In genomic region chr11:104278222-104278621, GRCm38 (mm10) we compare ENCODE assay signal across 8 mouse cellular contexts. TPM values are rescaled to one million over a fixed set of nuclear protein-coding genes. Genes with fewer than 3 reads are reported as not detected.
A peak's percentile ranks its signal among the peaks of the same experiment; 100 is the strongest.
DNase-seq lines count a peak whose midpoint lies in the region; ATAC-seq and TF ChIP-seq lines count a peak whose summit lies in the region.

No protein-coding gene starts in this region.

- H3K36me3 ChIP-seq in forebrain, postnatal 0 days (ENCODE audit: insufficient read depth), result peaks cover 26% of the 10 kb centered on the region
- no peaks in the 10 kb centered on the region for H3K36me3 ChIP-seq in intestine, embryonic 14.5 days (ENCODE audit: control insufficient read depth, insufficient read depth, low read length)
- no peaks in the 10 kb centered on the region for H3K36me3 ChIP-seq in liver, embryonic 11.5 days (ENCODE audit: control insufficient read depth, insufficient read depth, low read length)

- H3K4me1 ChIP-seq in forebrain, postnatal 0 days (ENCODE audit: insufficient read depth), result no peaks in the 10 kb centered on the region
- H3K4me1 ChIP-seq in intestine, embryonic 14.5 days (replicated peaks; ENCODE audit: control insufficient read depth, insufficient read depth, low read length), result no peaks in the 10 kb centered on the region
- no peaks in the 10 kb centered on the region for H3K4me1 ChIP-seq in liver, embryonic 11.5 days (replicated peaks; ENCODE audit: control insufficient read depth, insufficient read depth, low read length)

- peak; percentile 65 for TF ChIP-seq CTCF in forebrain, postnatal 0 days (IDR thresholded peaks at IDR 0.05; ENCODE audit: low read depth)

- ATAC-seq in forebrain, postnatal 0 days, result peak; percentile 48; the same call in 1 of the 2 replicates
- ATAC-seq in intestine, embryonic 14.5 days (replicated peaks; ENCODE audit: low FRiP score, low TSS enrichment, low read depth), result no peak
- peak; percentile 54; the same call in 1 of the 2 replicates for ATAC-seq in liver, embryonic 11.5 days (replicated peaks; ENCODE audit: low FRiP score)

- no peaks in the 10 kb centered on the region for H3K9me3 ChIP-seq in forebrain, postnatal 0 days (ENCODE audit: low read length)
- no peaks in the 10 kb centered on the region for H3K9me3 ChIP-seq in intestine, embryonic 14.5 days (ENCODE audit: control insufficient read depth, low read length)
- H3K9me3 ChIP-seq in liver, embryonic 11.5 days (ENCODE audit: control insufficient read depth, low read length), result no peaks in the 10 kb centered on the region

- H3K9ac ChIP-seq in forebrain, postnatal 0 days, result no peak overlapping the region
- no peak overlapping the region for H3K9ac ChIP-seq in intestine, embryonic 14.5 days (ENCODE audit: low read length)
- H3K9ac ChIP-seq in liver, embryonic 11.5 days (ENCODE audit: low read depth, low read length), result no peak overlapping the region

- H3K27me3 ChIP-seq in forebrain, postnatal 0 days (ENCODE audit: insufficient read depth, low read length), result no peaks in the 10 kb centered on the region
- no peaks in the 10 kb centered on the region for H3K27me3 ChIP-seq in intestine, embryonic 14.5 days (replicated peaks; ENCODE audit: control insufficient read depth, insufficient read depth, low read length)
- H3K27me3 ChIP-seq in liver, embryonic 11.5 days (replicated peaks; ENCODE audit: control insufficient read depth, insufficient read depth, low read length), result no peaks in the 10 kb centered on the region

- 5% methylated on average over 20 of the region's 20 CpGs for WGBS in forebrain, postnatal 0 days
- 5% methylated on average over 20 of the region's 20 CpGs for WGBS in intestine, embryonic 14.5 days
- 3% methylated on average over 20 of the region's 20 CpGs for WGBS in liver, embryonic 11.5 days

- no peak overlapping the region for H3K4me2 ChIP-seq in forebrain, postnatal 0 days (ENCODE audit: low read depth)
- H3K4me2 ChIP-seq in intestine, embryonic 14.5 days (ENCODE audit: low read length), result peak overlapping the region; percentile 14; the same call in 1 of the 2 replicates
- H3K4me2 ChIP-seq in liver, embryonic 11.5 days, result peak overlapping the region; percentile 44

- DNase-seq in urinary bladder, postnatal 14 days (ENCODE audit: low spot score), result peak; percentile 65
- DNase-seq in urinary bladder, adult 2 months (ENCODE audit: low spot score), result no peak
- peak; percentile 76 for DNase-seq in cerebellum, adult 11 months
- peak; percentile 42 for DNase-seq in forebrain, postnatal 0 days
- DNase-seq in intestine, embryonic 14.5 days (ENCODE audit: low spot score), result peak; percentile 70
- DNase-seq in liver, embryonic 11.5 days (ENCODE audit: low spot score), result peak; percentile 63
- peak; percentile 77 for DNase-seq in retina, embryonic 14.5 days (ENCODE audit: low spot score)
- DNase-seq in MN1 (ENCODE audit: low spot score), result no peak

- H3K4me3 ChIP-seq in forebrain, postnatal 0 days (ENCODE audit: low read depth, low read length), result no peak overlapping the region
- H3K4me3 ChIP-seq in intestine, embryonic 14.5 days (ENCODE audit: low read depth, low read length), result no peak overlapping the region
- 0 out of 2 replicates have a peak overlapping the region, but pooled peaks have one; percentile 13 for H3K4me3 ChIP-seq in liver, embryonic 11.5 days (ENCODE audit: low read depth, low read length)

- no peak overlapping the region for H3K27ac ChIP-seq in forebrain, postnatal 0 days (ENCODE audit: low read depth, low read length)
- H3K27ac ChIP-seq in intestine, embryonic 14.5 days (ENCODE audit: low read depth), result no peak overlapping the region
- H3K27ac ChIP-seq in liver, embryonic 11.5 days (ENCODE audit: low read depth, low read length), result no peak overlapping the region

RNA-seq across cellular contexts. Expression of gene Mapt, which starts 47.0 kb away (rescaled TPM):
- 1.5 and 2.7 TPM in 2 replicates for polyA plus RNA-seq in urinary bladder, adult 2 months (2012; rRNA removed)
- 582 and 641 TPM in 2 replicates for total RNA-seq in forebrain, postnatal 0 days (2014; rRNA removed)
- 985 and 1,388 TPM in 2 replicates for polyA plus RNA-seq in forebrain, postnatal 0 days (2015; fragmentation: Nextera tagmentation; extraction: Ambion mirVana)
- polyA plus RNA-seq in intestine, embryonic 14.5 days (2014; fragmentation: Nextera tagmentation; extraction: Ambion mirVana), result 16.8 and 18.9 TPM in 2 replicates
- polyA plus RNA-seq in liver, embryonic 11.5 days (2014; fragmentation: Nextera tagmentation; extraction: Ambion mirVana), result 0.90 and 1.1 TPM in 2 replicates

Comparison
In these comparisons a context has a peak if more than half of its experiments do, and no peak if none do; other contexts are left out.
1. DNase-seq: peak in urinary bladder, postnatal 14 days (single experiment), cerebellum, adult 11 months (single experiment), forebrain, postnatal 0 days (single experiment), intestine, embryonic 14.5 days (single experiment), liver, embryonic 11.5 days (single experiment) and retina, embryonic 14.5 days (single experiment); none in urinary bladder, adult 2 months (single experiment) and MN1 (single experiment).
2. RNA of gene Mapt, which starts 47.0 kb away (polyA plus RNA-seq): 985 to 1,388 TPM in forebrain, postnatal 0 days; 16.8 to 18.9 TPM in intestine, embryonic 14.5 days, 1.5 to 2.7 TPM in urinary bladder, adult 2 months and 0.90 to 1.1 TPM in liver, embryonic 11.5 days; every median in the first group is over 10 times any median in the second.